Mouse (Mus musculus) brain, embryonic 14.5 days (tissue): ENCODE data around the gene Cpeb3.

Experiments
- CTCF ChIP-seq: fragments of 200-500 bp; IDR thresholded peaks from 2 replicates; pipeline ENCODE4 v1.5.1; 2012; ENCODE audit warnings: inconsistent platforms, mild to moderate bottlenecking, moderate library complexity, borderline replicate concordance; ENCODE audit not compliant: insufficient read depth, insufficient read length; ENCODE audit errors: extremely low read depth
- POLR2A ChIP-seq: fragments of 200-500 bp; IDR thresholded peaks from 2 replicates; pipeline ENCODE4 v1.6.1; 2012; ENCODE audit warnings: mild to moderate bottlenecking, inconsistent platforms, borderline replicate concordance; ENCODE audit not compliant: poor library complexity, insufficient read depth, insufficient read length, severe bottlenecking; ENCODE audit errors: extremely low read depth

GRCm38 (mm10) chr19:37110494-37110893 is 97.9 kb downstream of the Cpeb3 start:
- TF ChIP-seq POLR2A = no peak
- no peak for TF ChIP-seq CTCF
